Mouse (Mus musculus) retina, postnatal 1 day (tissue): ENCODE measurements around the gene Plscr1.

Source experiments
- DNase-seq: peaks from one replicate; pipeline ENCODE4 v3.0.0-alpha.2; 2012

Plscr1 gene

DNA sequence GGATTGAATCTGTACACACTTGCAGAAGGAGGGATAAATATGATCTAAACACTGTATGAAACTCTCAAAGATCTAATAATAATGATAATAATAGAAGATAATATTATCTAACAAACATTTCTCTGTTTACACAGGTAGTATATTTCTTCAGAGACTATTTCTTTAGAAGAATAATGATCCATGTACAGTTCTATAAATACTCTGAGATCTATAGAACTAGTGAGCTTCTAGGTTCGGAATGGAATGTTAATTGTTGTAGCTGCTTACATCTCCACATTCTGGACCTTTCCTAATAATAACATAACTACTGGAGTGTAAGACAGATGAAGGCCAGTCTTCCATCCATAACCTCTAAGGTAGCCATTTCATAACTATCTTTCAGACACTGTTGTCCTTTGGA lies 59.5 kb downstream of the Plscr1 start, which contains the start of gene 1700057G04Rik:
Gene 1700057G04Rik (plus strand): TSS at position 301 of the 400 bp plus-strand sequence.
- no peak for DNase-seq

DNA sequence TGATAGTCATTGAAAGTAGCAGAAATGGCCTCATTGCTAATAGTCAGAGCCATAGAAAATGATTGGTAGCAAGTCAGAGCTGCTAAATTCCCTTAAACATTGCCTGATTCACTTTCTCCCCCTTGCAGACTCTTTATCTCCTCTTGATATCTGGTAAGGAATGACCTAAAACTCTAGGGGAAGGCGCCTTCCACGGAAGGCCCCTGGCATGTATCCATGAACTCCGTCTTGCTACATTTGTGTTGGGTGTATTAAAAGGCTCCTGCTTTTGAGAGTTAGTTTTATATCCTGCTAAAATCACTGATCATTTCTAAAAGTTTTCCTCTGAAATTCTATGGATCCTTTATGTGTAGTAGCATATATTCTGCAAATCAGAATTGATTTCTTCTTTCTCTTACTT lies 67.2 kb downstream of the Plscr1 start:
- DNase-seq: no peak
